Mouse (Mus musculus) spleen, adult 2 months (tissue): ENCODE measurements around the gene Ccdc88c. TPM values are rescaled to one million over a fixed set of nuclear protein-coding genes. Genes with fewer than 3 reads are reported as not detected.

ENCODE experiments used
- DNase-seq, 2 experiments: peaks; one replicate each; pipeline versions ENCODE4 v3.0.0 to v3.0.0-alpha.2; 2012 to 2021; ENCODE audit warnings: low spot score in 2 of 2, low read depth in 1 of 2
- H3K27ac ChIP-seq: fragments of 200-500 bp; 2 replicates; pipeline ENCODE4 v1.5.1; 2012; ENCODE audit warnings: low read length, inconsistent platforms; ENCODE audit not compliant: insufficient read depth
- H3K27me3 ChIP-seq: fragments of 200-500 bp; 2 replicates; pipeline ENCODE4 v1.6.1; 2012; ENCODE audit warnings: mild to moderate bottlenecking, moderate library complexity, low read length, inconsistent platforms; ENCODE audit not compliant: control insufficient read depth, insufficient read depth
- H3K36me3 ChIP-seq: fragments of 200-500 bp; 2 replicates; pipeline ENCODE4 v1.6.1; 2012; ENCODE audit warnings: mild to moderate bottlenecking, low read length, inconsistent platforms; ENCODE audit not compliant: control insufficient read depth, insufficient read depth
- H3K4me1 ChIP-seq: fragments of 200-500 bp; 2 replicates; pipeline ENCODE4 v1.6.1; 2011; ENCODE audit warnings: inconsistent platforms; ENCODE audit not compliant: control insufficient read depth, insufficient read depth, insufficient read length
- H3K4me3 ChIP-seq: fragments of 200-500 bp; 2 replicates; pipeline ENCODE4 v1.5.1; 2011; ENCODE audit warnings: mild to moderate bottlenecking, inconsistent platforms; ENCODE audit not compliant: insufficient read depth, insufficient read length; ENCODE audit errors: extremely low read depth
- CTCF ChIP-seq: fragments of 200-500 bp; IDR thresholded peaks from 2 replicates; pipeline ENCODE4 v1.5.1; 2011; ENCODE audit warnings: mild to moderate bottlenecking, inconsistent platforms; ENCODE audit not compliant: insufficient read depth, insufficient read length, insufficient replicate concordance; ENCODE audit errors: extremely low read depth
- POLR2A ChIP-seq: fragments of 200-500 bp; IDR thresholded peaks from 2 replicates; pipeline ENCODE4 v1.6.1; 2011; ENCODE audit warnings: low read depth, low read length, inconsistent platforms
- WGBS: fragments of 180-500 bp; shearing (Covaris S2); methylation state at CpG from one replicate; pipeline ENCODE4 v1.1.7; 2018; 5-methylcytosine and 5-hydroxymethylcytosine counted together
- polyA plus RNA-seq: library from polyadenylated mRNA; depleted of rRNA; stranded (reverse); fragments of >200 nt; gene quantifications from 2 replicates; pipeline ENCODE4 v1.2.3, GENCODE M21; 2012

Gene Ccdc88c
- polyA plus RNA-seq, 1 experiment, result 48.3 TPM

GRCm38 (mm10) chr12:100875553-100875952, 153.3 kb downstream of the Ccdc88c start:
- no peaks in the 10 kb centered on the region for H3K27me3 ChIP-seq
- DNase-seq, result no peak
- no peaks in the 10 kb centered on the region for H3K36me3 ChIP-seq
- no peak overlapping the region for H3K4me3 ChIP-seq
- no peak overlapping the region for H3K27ac ChIP-seq
- WGBS, result 81% methylated on average over 3 of the region's 3 CpGs
- TF ChIP-seq POLR2A, result no peak
- TF ChIP-seq CTCF, result no peak
- no peaks in the 10 kb centered on the region; the same call in 1 of the 2 replicates for H3K4me1 ChIP-seq

GRCm38 (mm10) chr12:100873612-100874011, 155.2 kb downstream of the Ccdc88c start:
- H3K36me3 ChIP-seq, result 0 out of 2 replicates have a peak, but pooled peaks cover under 1% of the 10 kb centered on the region
- 83% methylated on average over 3 of the region's 3 CpGs for WGBS
- H3K27ac ChIP-seq, result no peak overlapping the region
- no peak overlapping the region for H3K4me3 ChIP-seq
- no peaks in the 10 kb centered on the region for H3K27me3 ChIP-seq
- no peak for DNase-seq
- no peaks in the 10 kb centered on the region; the same call in 1 of the 2 replicates for H3K4me1 ChIP-seq
- TF ChIP-seq POLR2A, result no peak
- no peak for TF ChIP-seq CTCF

- 79% methylated on average over 2 of the region's 2 CpGs for WGBS
- H3K4me1 ChIP-seq, result no peaks in the 10 kb centered on the region; the same call in 1 of the 2 replicates
- no peak overlapping the region for H3K4me3 ChIP-seq
- H3K27ac ChIP-seq, result no peak overlapping the region
- H3K27me3 ChIP-seq, result no peaks in the 10 kb centered on the region
- DNase-seq, result no peak
- TF ChIP-seq CTCF, result no peak
- TF ChIP-seq POLR2A, result no peak
- peaks cover 4% of the 10 kb centered on the region for H3K36me3 ChIP-seq
Observed at GRCm38 (mm10) chr12:100871841-100872240, 157.0 kb downstream of the Ccdc88c start.

GRCm38 (mm10) chr12:100871234-100871633, 157.6 kb downstream of the Ccdc88c start:
- 93% methylated on average over 6 of the region's 6 CpGs for WGBS
- Histone ChIP-seq H3K36me3 (peaks cover 4% of the 10 kb centered on the region), H3K27ac (no peak overlapping the region)

GRCm38 (mm10) chr12:100868049-100868622, 160.7 kb downstream of the Ccdc88c start:
- 85% methylated on average over 4 of the region's 4 CpGs for WGBS
- no peak for DNase-seq
- H3K27ac ChIP-seq, result no peak overlapping the region
- H3K4me3 ChIP-seq, result no peak overlapping the region
- peaks cover 4% of the 10 kb centered on the region for H3K36me3 ChIP-seq
- H3K27me3 ChIP-seq, result no peaks in the 10 kb centered on the region
- TF ChIP-seq CTCF (no peak), POLR2A (no peak)
- no peaks in the 10 kb centered on the region for H3K4me1 ChIP-seq

More at GRCm38 (mm10) chr12:100871234-100871633, 157.6 kb downstream of the Ccdc88c start:
- no peak for DNase-seq
- TF ChIP-seq POLR2A (no peak), CTCF (no peak)
- Histone ChIP-seq H3K4me1 (no peaks in the 10 kb centered on the region; the same call in 1 of the 2 replicates), H3K4me3 (no peak overlapping the region), H3K27me3 (no peaks in the 10 kb centered on the region)

GRCm38 (mm10) chr12:100867097-100867496, 161.8 kb downstream of the Ccdc88c start:
- no peak for TF ChIP-seq CTCF
- no peak for TF ChIP-seq POLR2A
- WGBS, result 90% methylated on average over 8 of the region's 8 CpGs
- no peaks in the 10 kb centered on the region for H3K4me1 ChIP-seq
- H3K4me3 ChIP-seq, result no peak overlapping the region
- peaks cover 4% of the 10 kb centered on the region for H3K36me3 ChIP-seq
- no peaks in the 10 kb centered on the region for H3K27me3 ChIP-seq
- H3K27ac ChIP-seq, result no peak overlapping the region
- no peak for DNase-seq

- Histone ChIP-seq H3K27me3 (no peaks in the 10 kb centered on the region), H3K27ac (no peak overlapping the region), H3K4me1 (no peaks in the 10 kb centered on the region), H3K36me3 (peaks cover 4% of the 10 kb centered on the region), H3K4me3 (no peak overlapping the region)
- WGBS, result 71% methylated on average over 11 of the region's 11 CpGs
- no peak for DNase-seq
- no peak for TF ChIP-seq CTCF
- no peak for TF ChIP-seq POLR2A
Observed at GRCm38 (mm10) chr12:100865509-100866078, 163.3 kb downstream of the Ccdc88c start.
